Mouse (Mus musculus) small intestine, adult 2 months (tissue): Measurements from ENCODE around the gene Eef1a2.

Experiments used
- CTCF ChIP-seq: fragments of 200-500 bp; IDR thresholded peaks from 2 replicates; pipeline ENCODE4 v1.5.1; 2012; ENCODE audit warnings: low read depth, mild to moderate bottlenecking, control low read depth, inconsistent platforms, low read length, moderate library complexity, mixed read lengths; ENCODE audit not compliant: insufficient replicate concordance, insufficient read length; ENCODE audit errors: extremely low read depth
- POLR2A ChIP-seq: fragments of 200-500 bp; IDR thresholded peaks from 2 replicates; pipeline ENCODE4 v1.6.1; 2012; ENCODE audit warnings: low read depth, mild to moderate bottlenecking, control low read depth, inconsistent platforms, low read length, moderate library complexity

DNA sequence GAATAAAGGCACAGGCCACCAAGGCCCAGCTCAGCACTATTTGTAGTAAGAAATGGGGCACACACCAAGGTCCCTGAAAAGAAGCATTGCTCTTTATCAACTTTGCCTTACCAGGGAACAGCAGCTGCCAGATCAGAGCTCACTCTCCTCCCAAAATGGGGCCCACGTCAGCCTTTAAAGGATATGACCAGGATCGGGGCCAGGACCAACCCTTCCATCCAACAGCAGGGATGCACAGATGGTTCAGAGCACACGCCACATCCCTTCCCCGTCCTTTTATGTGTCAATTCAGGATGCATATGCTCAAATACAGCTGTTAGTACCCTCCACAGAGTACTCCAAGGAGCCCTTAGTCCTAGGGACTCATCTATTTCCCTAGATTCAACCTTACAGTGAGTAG, 26.6 kb downstream of the Eef1a2 start:
- TF ChIP-seq POLR2A (no peak), CTCF (no peak)
